Mouse (Mus musculus) spleen, adult 18-20 months (tissue): ENCODE measurements at regions not wholly inside any gene's neighbourhood (a gene's known extent, or its start where the extent isn't known, plus 50 kb on each side); places are given as distances from the start of the nearest gene placed in this dataset.

Experiments used
- DNase-seq, 2 experiments: peaks; one replicate each; pipeline ENCODE4 v3.0.0; 2022; ENCODE audit warnings: mixed read lengths in 2 of 2

- no peak for DNase-seq
Measured at GRCm38 (mm10) chr1:137560389-137561268, 600.4 kb upstream of the Nr5a2 start.

GRCm38 (mm10) chr1:137549659-137550058 lies 589.4 kb upstream of the Nr5a2 start:
- no peak for DNase-seq

GRCm38 (mm10) chr1:137545666-137546065 lies 585.4 kb upstream of the Nr5a2 start:
- no peak for DNase-seq

- DNase-seq, result no peak
Measured at GRCm38 (mm10) chr1:137543828-137544227, 583.6 kb upstream of the Nr5a2 start.

GRCm38 (mm10) chr1:137541453-137541852 lies 581.2 kb upstream of the Nr5a2 start:
- no peak for DNase-seq

- no peak for DNase-seq
Measured at GRCm38 (mm10) chr1:137539424-137540116, 579.3 kb upstream of the Nr5a2 start.

- DNase-seq, result no peak
Measured at GRCm38 (mm10) chr1:137514750-137515149, 554.5 kb upstream of the Nr5a2 start.

- no peak for DNase-seq
Measured at GRCm38 (mm10) chr1:137503704-137504422, 543.6 kb upstream of the Nr5a2 start.

- DNase-seq, result no peak
Measured at GRCm38 (mm10) chr1:137488226-137488625, 528.0 kb upstream of the Nr5a2 start.

GRCm38 (mm10) chr1:137478459-137478858 lies 518.2 kb upstream of the Nr5a2 start:
- no peak for DNase-seq

GRCm38 (mm10) chr1:137477239-137477638 lies 517.0 kb upstream of the Nr5a2 start:
- no peak for DNase-seq

GRCm38 (mm10) chr1:137474858-137475257 lies 514.6 kb upstream of the Nr5a2 start:
- no peak for DNase-seq

GRCm38 (mm10) chr1:137473800-137474685 lies 513.8 kb upstream of the Nr5a2 start:
- DNase-seq, result no peak

GRCm38 (mm10) chr1:137464971-137465370 lies 504.7 kb upstream of the Nr5a2 start:
- no peak for DNase-seq

GRCm38 (mm10) chr1:137461189-137461588 lies 500.9 kb upstream of the Nr5a2 start:
- no peak for DNase-seq

- no peak for DNase-seq
Measured at GRCm38 (mm10) chr1:137453446-137454208, 493.4 kb upstream of the Nr5a2 start.

- no peak for DNase-seq
Measured at GRCm38 (mm10) chr1:137452749-137453148, 492.5 kb upstream of the Nr5a2 start.

- DNase-seq, result no peak
Measured at GRCm38 (mm10) chr1:137446497-137446896, 486.2 kb upstream of the Nr5a2 start.

- DNase-seq, result no peak
Measured at GRCm38 (mm10) chr1:137428110-137428509, 467.9 kb upstream of the Nr5a2 start.

- DNase-seq, result no peak
Measured at GRCm38 (mm10) chr1:137418388-137418787, 458.1 kb upstream of the Nr5a2 start.

- no peak for DNase-seq
Measured at GRCm38 (mm10) chr1:137396736-137397135, 436.5 kb upstream of the Nr5a2 start.

- DNase-seq, result no peak
Measured at GRCm38 (mm10) chr1:137387509-137387908, 427.3 kb upstream of the Nr5a2 start.
